Mouse (Mus musculus) limb, embryonic 15.5 days (tissue): Measurements from ENCODE around the gene Capn9. TPM values are rescaled to one million over a fixed set of nuclear protein-coding genes. Genes with fewer than 3 reads are reported as not detected.

Source experiments
- polyA plus RNA-seq: library from polyadenylated mRNA; unstranded; fragments of >200 nt; fragmentation: Nextera tagmentation; extraction: Ambion mirVana; gene quantifications from 2 replicates; pipeline ENCODE4 v1.2.1, GENCODE M21; 2015

The Capn9 gene
- polyA plus RNA-seq, 1 experiment from 2014 or later, result 0.06 TPM

Other genes starting within 250 kb of the Capn9 start
- 2.2 and 2.3 TPM in 2 replicates for gene Pgbd5, start 136.5 kb upstream of the Capn9 start, polyA plus RNA-seq
- 38.8 and 41.0 TPM in 2 replicates for gene Cog2, start 55.3 kb upstream of the Capn9 start, polyA plus RNA-seq
- gene Agt, start 6.4 kb upstream of the Capn9 start, polyA plus RNA-seq, result 1.7 and 2.8 TPM in 2 replicates
- gene 2310022B05Rik, start 87.3 kb downstream of the Capn9 start, polyA plus RNA-seq, result 34.2 and 36.6 TPM in 2 replicates
- 41.6 and 43.0 TPM in 2 replicates for gene Ttc13, start 145.9 kb downstream of the Capn9 start, polyA plus RNA-seq
- 18.4 and 19.5 TPM in 2 replicates for gene Arv1, start 146.0 kb downstream of the Capn9 start, polyA plus RNA-seq
- gene Fam89a, start 175.7 kb downstream of the Capn9 start, polyA plus RNA-seq, result 5.5 and 7.4 TPM in 2 replicates
- gene Trim67, start 217.0 kb downstream of the Capn9 start, polyA plus RNA-seq, result 0.06 and 0.14 TPM in 2 replicates